Mouse (Mus musculus) spleen, adult 2 months (tissue): ENCODE measurements around the gene Cdc20b.

Experiments
- CTCF ChIP-seq: fragments of 200-500 bp; IDR thresholded peaks from 2 replicates; pipeline ENCODE4 v1.5.1; 2011; ENCODE audit warnings: mild to moderate bottlenecking, inconsistent platforms; ENCODE audit not compliant: insufficient read depth, insufficient read length, insufficient replicate concordance; ENCODE audit errors: extremely low read depth
- POLR2A ChIP-seq: fragments of 200-500 bp; IDR thresholded peaks from 2 replicates; pipeline ENCODE4 v1.6.1; 2011; ENCODE audit warnings: low read depth, low read length, inconsistent platforms

DNA sequence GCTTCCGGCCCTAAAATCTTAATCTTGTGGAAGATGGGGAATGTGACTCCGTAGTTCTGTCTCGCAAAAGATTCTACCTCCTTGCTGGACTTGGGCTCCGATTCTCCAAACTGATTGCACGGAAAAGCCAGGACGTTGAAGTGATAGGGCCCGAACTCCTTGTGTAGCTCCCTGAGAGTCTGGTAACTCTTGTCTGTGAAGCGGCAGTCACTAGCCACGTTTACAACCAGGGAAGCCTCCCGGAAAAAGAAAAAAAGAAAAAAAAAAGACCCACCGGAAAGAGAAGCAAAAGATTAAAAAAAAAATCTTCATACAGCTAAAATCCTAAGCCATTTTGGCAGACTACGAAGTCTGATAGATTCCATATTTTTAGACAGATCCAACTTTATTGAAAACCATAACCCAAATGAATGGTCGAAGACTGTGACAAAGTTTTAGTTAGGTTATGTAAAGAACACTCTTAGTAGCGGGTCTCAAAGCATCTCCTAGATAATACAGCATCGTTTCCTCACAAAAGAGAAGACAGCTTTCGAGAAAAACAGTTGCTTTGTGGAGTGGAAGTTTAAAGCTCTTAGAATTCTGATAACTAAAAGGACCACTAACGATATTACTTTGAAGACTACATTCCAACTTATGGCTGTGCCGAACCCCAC, 10.7 kb downstream of the Cdc20b start:
- TF ChIP-seq POLR2A (no peak), CTCF (no peak)
